Mouse (Mus musculus) right cerebral cortex, adult 2 months (tissue): ENCODE measurements at regions not wholly inside any gene's neighbourhood (a gene's known extent, or its start where the extent isn't known, plus 50 kb on each side); places are given as distances from the start of the nearest gene placed in this dataset.

Source experiments
- DNase-seq, 2 experiments: peaks; one replicate each; pipeline ENCODE4 v3.0.0; 2021 to 2022; ENCODE audit warnings: low spot score in 2 of 2

DNA sequence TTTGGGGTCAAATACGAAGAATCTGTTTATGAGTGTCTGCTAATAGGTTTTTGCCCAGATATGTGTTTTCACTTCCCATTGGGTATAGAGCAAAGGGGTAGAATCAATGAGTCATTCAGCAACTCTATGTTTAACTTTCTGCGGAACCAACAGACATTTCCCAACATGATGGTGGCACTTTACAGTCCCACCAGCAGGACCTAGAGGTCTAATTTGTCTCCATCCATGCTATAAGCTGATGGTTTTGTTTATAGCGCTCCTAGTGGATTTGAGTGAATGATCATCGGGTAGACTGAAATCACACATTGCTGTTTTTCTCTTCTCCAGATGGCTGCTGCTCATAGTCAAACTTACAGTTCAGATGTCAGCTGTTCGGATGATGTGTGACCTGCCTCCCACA, 99.7 kb upstream of the Arid5b start:
- no peak for DNase-seq

GRCm38 (mm10) chr10:68377479-68377878, 98.9 kb upstream of the Arid5b start:
- DNase-seq: no peak

DNA sequence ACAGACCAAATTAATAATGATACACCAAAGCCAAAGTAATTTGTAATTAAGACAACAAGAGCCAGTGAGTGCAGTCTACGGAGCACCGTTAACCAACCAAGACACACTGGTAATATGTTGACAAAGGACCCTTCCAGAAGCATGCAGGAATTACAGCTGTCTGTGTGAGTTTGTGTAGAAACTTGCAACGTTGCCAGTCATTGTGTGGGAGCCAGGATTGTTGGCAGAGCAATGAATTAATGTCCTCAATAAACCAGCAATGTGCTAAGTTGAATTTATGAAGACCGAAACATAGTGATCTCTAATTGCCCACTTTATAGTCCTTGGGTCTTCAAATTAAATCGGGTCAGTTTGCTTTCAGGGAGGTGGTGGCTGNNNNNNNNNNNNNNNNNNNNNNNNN, 95.3 kb upstream of the Arid5b start:
- no peak for DNase-seq

- no peak for DNase-seq
These were observed 93.2 kb upstream of the Arid5b start for GRCm38 (mm10) chr10:68371785-68372184.

GRCm38 (mm10) chr10:68370986-68371385, 92.4 kb upstream of the Arid5b start:
- no peak for DNase-seq

DNA sequence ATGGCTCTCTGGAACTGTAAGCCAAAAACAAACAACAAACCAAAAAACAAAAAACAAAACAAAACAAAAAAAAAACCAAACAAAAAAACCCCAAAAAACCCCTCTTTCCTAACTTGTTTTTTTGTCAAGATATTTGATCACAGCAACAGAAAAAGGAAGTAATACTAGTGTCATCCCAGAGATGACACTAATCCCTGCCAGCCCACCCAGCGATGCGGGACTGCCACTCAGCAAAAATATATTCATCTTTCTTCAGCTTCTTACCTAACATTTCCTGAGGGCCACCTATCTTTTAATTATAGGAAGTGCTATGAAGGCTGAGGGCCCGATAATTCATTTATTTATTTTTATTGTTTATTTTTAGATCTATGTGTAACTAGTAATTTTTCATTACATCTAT, 88.3 kb upstream of the Arid5b start:
- no peak for DNase-seq

- DNase-seq: no peak
These were observed 82.4 kb upstream of the Arid5b start for GRCm38 (mm10) chr10:68360765-68361483.

GRCm38 (mm10) chr10:68359135-68359534, 80.6 kb upstream of the Arid5b start:
- no peak for DNase-seq

- DNase-seq: peak; percentile 10 to 17
These were observed 78.4 kb upstream of the Arid5b start for GRCm38 (mm10) chr10:68356973-68357372.

GRCm38 (mm10) chr10:68356521-68356920, 78.0 kb upstream of the Arid5b start:
- DNase-seq: no peak

GRCm38 (mm10) chr10:68356093-68356485, 77.5 kb upstream of the Arid5b start:
- DNase-seq: peak in 1 of 2 experiments; percentile 17

DNA sequence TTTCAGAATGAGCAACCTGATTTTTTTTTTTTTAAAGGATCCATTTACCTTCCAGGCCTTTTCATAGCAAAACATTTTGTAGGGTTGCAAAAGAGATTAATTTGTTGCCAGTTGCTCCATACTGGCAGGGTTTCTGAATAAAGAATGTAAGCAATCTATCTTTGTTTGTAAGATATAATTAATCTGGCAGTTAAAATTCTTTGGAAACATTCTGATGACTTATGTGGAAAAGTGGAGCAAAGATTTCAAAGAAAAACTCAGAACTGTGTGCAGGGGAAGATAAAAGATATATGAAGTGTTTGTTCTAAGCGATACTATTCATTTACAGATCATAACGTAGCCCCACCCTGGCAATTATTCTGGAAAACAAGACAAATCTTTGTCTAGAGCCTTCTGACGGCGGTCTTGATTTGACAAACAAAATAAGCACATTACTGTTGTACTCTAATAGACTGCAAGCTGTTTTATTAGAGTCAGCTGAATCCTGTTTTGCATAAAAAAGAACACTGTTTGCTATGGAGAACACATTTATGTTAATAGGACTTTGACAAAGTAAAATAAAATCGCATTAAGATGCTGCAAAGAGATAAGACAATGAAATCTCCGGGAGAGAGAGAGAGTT, 77.0 kb upstream of the Arid5b start:
- no peak for DNase-seq

DNA sequence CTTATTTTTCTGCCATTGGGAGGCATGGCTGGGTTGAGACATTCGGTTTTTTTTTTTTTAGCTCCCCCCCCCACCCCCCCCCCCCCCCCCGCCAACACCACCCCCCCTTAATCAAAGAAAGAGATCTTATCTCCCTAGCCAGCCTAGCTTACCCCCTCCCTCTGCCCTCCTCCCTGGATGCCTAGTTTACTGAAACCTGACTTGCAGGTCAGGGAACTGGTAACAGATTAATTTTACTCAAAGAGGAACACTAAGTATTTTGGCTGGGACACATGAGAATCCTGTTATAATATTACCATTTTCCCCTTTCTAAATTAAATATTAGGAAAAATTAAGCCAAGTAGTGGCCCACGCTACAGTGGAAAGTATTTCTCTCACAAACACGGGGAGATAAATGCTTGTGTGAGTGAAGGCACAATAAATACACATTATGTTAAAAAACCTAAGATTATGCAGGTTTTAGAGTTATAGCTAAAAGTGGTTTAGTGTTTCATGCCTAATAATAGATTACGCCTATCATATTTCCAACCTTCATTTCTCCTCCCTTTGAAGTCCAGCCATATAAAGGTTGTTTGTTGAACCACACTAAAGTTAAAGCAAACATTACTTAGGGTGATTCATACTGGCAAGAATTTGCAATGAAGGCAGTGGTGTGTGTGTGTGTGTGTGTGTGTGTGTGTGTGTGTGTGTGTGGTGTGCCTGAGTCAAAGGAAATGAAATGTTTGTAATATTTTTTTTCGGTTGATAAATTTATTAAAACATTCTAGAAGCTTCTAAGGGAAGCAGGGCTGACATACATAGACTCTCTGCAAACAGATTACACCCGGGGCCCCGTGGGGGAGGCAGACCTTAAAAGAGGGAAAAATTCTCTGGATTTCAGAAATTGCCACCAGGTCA, 76.0 kb upstream of the Arid5b start:
- DNase-seq: no peak

DNA sequence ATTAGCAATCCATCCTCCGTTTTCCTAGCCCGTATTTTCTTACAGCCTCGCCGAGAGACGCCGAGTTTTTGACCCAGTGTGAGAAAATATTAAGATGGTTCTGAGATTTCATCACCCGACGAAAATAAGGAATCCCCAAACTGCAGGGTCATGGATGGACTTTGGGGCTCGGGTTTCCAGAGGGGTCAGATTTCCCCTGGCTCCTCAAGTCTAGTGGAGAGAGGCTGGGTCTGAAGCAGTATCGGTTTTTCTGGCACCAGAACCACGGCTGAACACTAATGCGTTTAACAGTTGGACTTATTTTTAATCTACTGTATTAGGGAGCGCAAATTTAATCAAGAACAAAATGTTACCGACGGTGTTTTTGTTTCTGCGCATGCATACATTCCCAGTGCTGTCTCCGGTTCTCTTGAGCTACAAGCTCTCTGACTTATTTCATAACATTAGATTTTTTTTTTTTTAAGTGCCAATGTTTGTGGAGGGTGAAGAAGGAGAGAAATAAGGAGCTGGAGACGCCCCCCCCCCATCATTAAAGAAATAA, 75.2 kb upstream of the Arid5b start:
- no peak for DNase-seq

GRCm38 (mm10) chr10:68351841-68352555, 73.5 kb upstream of the Arid5b start:
- DNase-seq: no peak

DNA sequence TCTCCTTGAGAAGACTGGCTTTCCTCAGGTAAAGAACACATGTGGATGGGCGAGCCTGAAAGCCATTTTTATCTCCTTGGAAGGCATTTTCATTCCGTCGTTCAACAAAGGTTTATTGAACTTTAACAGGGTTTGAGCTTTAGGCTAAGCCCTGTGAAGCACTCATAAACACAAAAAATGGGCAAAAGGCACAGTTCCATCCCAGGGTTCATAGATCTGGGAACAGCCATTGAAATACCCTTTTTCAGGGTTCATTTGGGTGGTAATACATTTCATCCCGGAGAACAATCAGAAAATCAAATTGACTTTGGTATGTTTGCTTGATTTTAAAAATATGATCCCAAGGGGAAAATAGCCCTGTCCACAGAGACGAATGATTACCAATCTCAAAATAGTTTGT, 72.9 kb upstream of the Arid5b start:
- no peak for DNase-seq

GRCm38 (mm10) chr10:68350798-68351197, 72.3 kb upstream of the Arid5b start:
- DNase-seq: no peak

GRCm38 (mm10) chr10:68347806-68348205, 69.3 kb upstream of the Arid5b start:
- DNase-seq: no peak

- no peak for DNase-seq
These were observed 66.6 kb upstream of the Arid5b start for GRCm38 (mm10) chr10:68344991-68345720.

DNA sequence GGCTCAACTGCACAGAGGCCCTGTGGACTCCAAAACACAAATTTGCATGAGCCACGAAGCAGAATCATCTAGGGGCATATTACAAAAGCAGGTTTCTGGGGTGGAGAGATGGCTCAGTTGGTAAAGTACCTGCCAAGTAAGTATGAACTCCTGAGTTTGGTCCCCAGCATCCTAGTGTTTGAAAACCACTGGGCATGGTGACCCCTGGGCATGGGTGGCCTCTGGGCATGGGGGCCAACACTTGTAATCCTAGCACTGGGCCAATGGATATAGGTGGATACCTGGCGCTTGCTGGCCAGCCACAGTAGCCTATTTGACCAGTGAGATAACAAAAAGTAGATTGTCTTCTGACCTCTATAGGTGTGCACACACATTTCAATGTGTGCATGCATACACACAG, 65.7 kb upstream of the Arid5b start:
- DNase-seq: no peak

DNA sequence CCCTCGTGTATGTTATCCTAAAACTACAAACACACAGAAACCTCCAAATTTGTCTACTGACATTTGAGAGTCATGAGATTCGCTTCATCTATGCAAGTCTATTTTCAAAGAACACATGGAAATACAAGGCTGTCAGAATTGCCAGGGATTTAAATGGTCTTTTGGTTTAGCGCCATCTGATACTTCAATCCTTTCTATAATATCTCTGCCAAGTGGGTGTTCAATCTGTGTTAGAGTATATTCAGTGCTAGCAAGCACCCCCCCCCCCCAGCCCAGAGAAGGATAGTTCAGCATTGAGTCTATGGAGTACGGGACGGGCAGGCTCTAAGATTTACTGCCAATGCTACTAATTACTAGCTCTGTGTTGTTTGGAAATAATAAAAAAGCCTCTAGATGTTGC, 55.5 kb upstream of the Arid5b start:
- no peak for DNase-seq
